Mouse (Mus musculus): ENCODE results near the gene Smc1b. TPM values are rescaled to one million over a fixed set of nuclear protein-coding genes. Genes with fewer than 3 reads are reported as not detected.

The Smc1b gene
- 0.31 TPM for polyA plus RNA-seq (2017; shearing (Covaris generic))

DNA sequence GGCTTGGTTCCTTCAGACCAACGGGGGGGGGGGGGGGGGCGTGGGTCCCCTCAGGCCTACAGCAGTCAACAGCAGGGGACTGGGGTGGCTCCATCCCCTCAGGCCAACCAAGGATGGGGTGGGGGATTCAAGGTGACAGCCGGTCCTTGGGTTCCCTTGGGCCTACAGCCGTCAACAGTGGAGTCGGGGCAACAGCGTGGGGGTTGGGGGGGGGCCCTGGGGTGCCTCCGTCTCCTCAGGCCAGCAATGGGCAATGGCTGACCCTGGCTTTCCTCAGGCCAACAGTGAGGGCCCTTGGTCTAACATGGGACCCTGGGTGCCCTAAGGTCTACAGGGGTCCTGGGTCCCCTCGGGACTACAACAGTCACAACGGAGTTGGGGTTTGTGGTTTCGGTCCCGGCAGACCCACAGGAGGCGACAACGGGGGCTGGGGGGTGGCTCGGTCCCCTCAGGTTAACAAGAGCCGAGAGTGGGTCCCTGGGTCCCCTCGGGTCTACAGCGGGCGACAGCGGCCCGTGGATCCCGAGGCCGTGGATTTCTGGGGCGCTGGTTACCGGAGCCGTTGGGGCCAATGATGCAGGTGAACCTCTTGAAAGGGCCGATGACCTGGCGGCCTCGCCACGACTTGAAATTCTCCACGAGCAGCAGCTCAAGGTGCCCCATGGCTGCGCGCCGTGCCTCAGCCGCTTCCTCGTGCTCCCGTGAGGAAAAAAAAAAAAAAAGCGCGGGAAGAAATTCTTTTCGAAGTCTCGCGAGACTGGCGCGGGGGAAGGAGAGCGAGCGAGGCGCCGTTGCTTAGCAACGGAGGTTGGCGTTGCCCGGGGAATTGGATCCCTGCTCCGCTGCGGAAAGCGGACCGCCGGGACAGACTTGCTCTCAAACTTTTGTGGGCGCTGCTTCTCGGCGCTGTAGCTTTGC, at the start of gene Smc1b, which contains the start of gene Ribc2:
Gene Smc1b (minus strand): TSS at position 690 of the 918 bp plus-strand sequence.
Gene Ribc2 (plus strand): TSS at position 804 of the 918 bp plus-strand sequence.

DNA sequence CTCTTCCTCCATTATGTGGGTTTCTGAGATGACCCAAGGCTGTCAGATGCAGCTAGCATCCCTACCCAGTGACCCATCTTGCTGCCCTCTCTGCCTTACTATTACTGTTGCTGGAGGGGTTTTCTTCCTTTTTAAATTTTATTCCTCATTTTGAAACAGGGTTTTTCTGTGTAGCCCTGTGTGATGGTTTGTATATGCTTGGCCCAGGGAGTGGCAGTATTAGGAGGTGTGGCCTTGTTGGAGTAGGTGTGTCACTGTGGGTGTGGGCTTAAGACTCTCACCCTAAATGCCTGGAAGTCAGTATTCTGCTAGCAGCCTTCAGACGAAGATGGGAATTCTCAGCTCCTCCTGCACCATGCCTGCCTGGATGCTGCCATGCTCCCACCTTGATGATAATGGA, 103.1 kb downstream of the Smc1b start, which contains the start of gene Fam118a:
Gene Fam118a (plus strand): TSS at position 301 of the 400 bp plus-strand sequence.

DNA sequence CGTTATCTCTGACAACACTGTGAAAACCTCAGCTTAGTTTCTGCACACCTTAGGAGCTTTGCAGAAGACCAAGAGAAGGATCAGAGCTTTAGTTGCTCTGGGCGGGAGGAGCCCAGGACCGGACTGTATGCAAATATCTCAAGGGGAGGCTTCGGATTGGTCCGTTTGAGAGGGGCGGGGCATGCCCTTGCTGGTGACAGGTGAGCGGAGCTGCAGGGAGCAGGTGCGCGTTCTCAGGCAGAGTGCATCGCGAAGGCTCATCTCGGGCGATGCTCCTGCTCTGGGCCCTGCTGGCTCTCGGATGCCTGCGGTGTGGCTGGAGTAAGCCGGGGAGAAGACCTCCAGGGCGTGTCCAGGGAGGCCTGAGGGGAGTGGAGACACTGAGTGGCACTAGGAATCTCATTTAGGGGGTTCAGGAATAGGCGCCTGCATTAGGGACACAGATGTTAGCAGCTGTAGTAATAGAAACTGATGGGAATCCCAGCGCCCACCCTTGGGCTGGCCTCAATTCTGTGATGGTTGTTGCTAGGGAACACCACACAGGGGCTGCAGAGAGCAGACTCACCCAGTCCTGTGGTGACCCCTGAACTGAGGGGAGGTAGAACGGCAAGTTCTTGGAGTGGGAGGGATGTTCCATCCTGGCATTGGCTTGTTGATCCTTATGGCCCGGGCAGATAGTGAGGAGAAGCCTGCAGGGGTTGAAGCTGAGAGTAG, 114.7 kb downstream of the Smc1b start, which contains the start of gene Upk3a:
Gene Upk3a (plus strand): TSS at position 191 of the 714 bp plus-strand sequence.

Other genes with a start within 250 kb of the Smc1b start
- gene Gm29666, start 211.9 kb downstream of the Smc1b start, polyA plus RNA-seq (2017; shearing (Covaris generic)): 0.20 TPM
- 40.0 TPM for gene Nup50, start 208.6 kb downstream of the Smc1b start, polyA plus RNA-seq (2017; shearing (Covaris generic))
- 1.0 TPM for gene 5031439G07Rik, start 143.4 kb downstream of the Smc1b start, polyA plus RNA-seq (2017; shearing (Covaris generic))
- not detected for gene Upk3a, start 114.8 kb downstream of the Smc1b start, polyA plus RNA-seq (2017; shearing (Covaris generic))
- 49.5 TPM for gene Fam118a, start 103.0 kb downstream of the Smc1b start, polyA plus RNA-seq (2017; shearing (Covaris generic))
- not detected for gene Ribc2, start 114 bp upstream of the Smc1b start, polyA plus RNA-seq (2017; shearing (Covaris generic))
- gene Fbln1, start 74.0 kb upstream of the Smc1b start, polyA plus RNA-seq (2017; shearing (Covaris generic)): not detected
- 131 TPM for gene Atxn10, start 204.3 kb upstream of the Smc1b start, polyA plus RNA-seq (2017; shearing (Covaris generic))